Mouse (Mus musculus) liver, embryonic 14 days (tissue): ENCODE measurements around the gene Tm4sf5. TPM values are rescaled to one million over a fixed set of nuclear protein-coding genes. Genes with fewer than 3 reads are reported as not detected.

Experiments
- polyA plus RNA-seq: library from polyadenylated mRNA; depleted of rRNA; stranded (reverse); fragments of >200 nt; gene quantifications from 2 replicates; pipeline ENCODE4 v1.2.3, GENCODE M21; 2012; rRNA removed

Tm4sf5 gene
- 0.66 and 1.0 TPM in 2 replicates for polyA plus RNA-seq

GRCm38 (mm10) chr11:70504970-70505369 is at the start of gene Tm4sf5:
TSS of gene Tm4sf5 (plus strand) at chr11:70505244.

GRCm38 (mm10) chr11:70458688-70459600 is 46.1 kb upstream of the Tm4sf5 start, which contains the start of gene Zmynd15:
TSS of gene Zmynd15 (plus strand) at chr11:70459433.

GRCm38 (mm10) chr11:70459601-70460101 is 45.4 kb upstream of the Tm4sf5 start, which contains the start of gene Cxcl16:
TSS of gene Cxcl16 (minus strand) at chr11:70459984.

GRCm38 (mm10) chr11:70514288-70514687 is 9.2 kb downstream of the Tm4sf5 start, which contains the start of gene Vmo1:
TSS of gene Vmo1 (minus strand) at chr11:70514616.

GRCm38 (mm10) chr11:70518923-70519322 is 13.9 kb downstream of the Tm4sf5 start, which contains the start of gene Gltpd2:
TSS of gene Gltpd2 (plus strand) at chr11:70519196.

GRCm38 (mm10) chr11:70525184-70525678 is 20.2 kb downstream of the Tm4sf5 start, which contains the start of gene Psmb6:
TSS of gene Psmb6 (plus strand) at chr11:70525367.

GRCm38 (mm10) chr11:70532839-70533238 is 27.8 kb downstream of the Tm4sf5 start, which contains the start of gene Gm40193:
TSS of gene Gm40193 (minus strand) at chr11:70532939.

GRCm38 (mm10) chr11:70539877-70540587 is 35.0 kb downstream of the Tm4sf5 start, which contains the start of gene Pld2:
TSS of gene Pld2 (plus strand) at chr11:70540064.

Other genes starting within 250 kb of the Tm4sf5 start
- 10.1 and 11.5 TPM in 2 replicates for gene Alox12, start 249.9 kb upstream of the Tm4sf5 start, polyA plus RNA-seq
- gene Alox12e, start 182.6 kb upstream of the Tm4sf5 start, polyA plus RNA-seq = 0.06 and 0.07 TPM in 2 replicates
- gene Alox15, start 153.2 kb upstream of the Tm4sf5 start, polyA plus RNA-seq = 0.78 and 0.97 TPM in 2 replicates
- 9.3 and 10.8 TPM in 2 replicates for gene Pelp1, start 95.2 kb upstream of the Tm4sf5 start, polyA plus RNA-seq
- gene Arrb2, start 72.6 kb upstream of the Tm4sf5 start, polyA plus RNA-seq = 16.2 and 19.8 TPM in 2 replicates
- gene Med11, start 53.3 kb upstream of the Tm4sf5 start, polyA plus RNA-seq = 13.8 and 13.9 TPM in 2 replicates
- 0.29 and 0.30 TPM in 2 replicates for gene Zmynd15, start 45.8 kb upstream of the Tm4sf5 start, polyA plus RNA-seq
- 0.85 and 1.2 TPM in 2 replicates for gene Cxcl16, start 45.3 kb upstream of the Tm4sf5 start, polyA plus RNA-seq
- 0.23 and 0.41 TPM in 2 replicates for gene Vmo1, start 9.4 kb downstream of the Tm4sf5 start, polyA plus RNA-seq
- 8.8 and 10.9 TPM in 2 replicates for gene Gltpd2, start 14.0 kb downstream of the Tm4sf5 start, polyA plus RNA-seq
- 160 and 165 TPM in 2 replicates for gene Psmb6, start 20.1 kb downstream of the Tm4sf5 start, polyA plus RNA-seq
- not detected in 2 replicates for gene Gm40193, start 27.7 kb downstream of the Tm4sf5 start, polyA plus RNA-seq
- 2.0 and 2.3 TPM in 2 replicates for gene Pld2, start 34.8 kb downstream of the Tm4sf5 start, polyA plus RNA-seq
- 12.1 and 13.7 TPM in 2 replicates for gene Mink1, start 57.6 kb downstream of the Tm4sf5 start, polyA plus RNA-seq
- not detected in 2 replicates for gene 4930544D05Rik, start 110.6 kb downstream of the Tm4sf5 start, polyA plus RNA-seq
- gene Chrne, start 114.0 kb downstream of the Tm4sf5 start, polyA plus RNA-seq = 0.06 TPM in 1 of 2 replicates, not detected in the other
- 3.2 and 4.8 TPM in 2 replicates for gene Gp1ba, start 133.9 kb downstream of the Tm4sf5 start, polyA plus RNA-seq
- gene Rnf167, start 142.0 kb downstream of the Tm4sf5 start, polyA plus RNA-seq = 44.9 and 50.6 TPM in 2 replicates
- 34.1 and 39.6 TPM in 2 replicates for gene Slc25a11, start 142.2 kb downstream of the Tm4sf5 start, polyA plus RNA-seq
- 355 and 466 TPM in 2 replicates for gene Pfn1, start 149.4 kb downstream of the Tm4sf5 start, polyA plus RNA-seq
- 4.1 and 6.4 TPM in 2 replicates for gene Eno3, start 152.0 kb downstream of the Tm4sf5 start, polyA plus RNA-seq
- 48.0 and 50.2 TPM in 2 replicates for gene Spag7, start 164.2 kb downstream of the Tm4sf5 start, polyA plus RNA-seq
- 2.2 and 3.1 TPM in 2 replicates for gene Camta2, start 182.9 kb downstream of the Tm4sf5 start, polyA plus RNA-seq
- 0.77 and 0.98 TPM in 2 replicates for gene Inca1, start 194.9 kb downstream of the Tm4sf5 start, polyA plus RNA-seq
- gene Kif1c, start 195.3 kb downstream of the Tm4sf5 start, polyA plus RNA-seq = 5.4 and 5.8 TPM in 2 replicates